Mouse (Mus musculus) liver, embryonic 13.5 days (tissue): ENCODE results near the gene Herc1. TPM values are rescaled to one million over a fixed set of nuclear protein-coding genes. Genes with fewer than 3 reads are reported as not detected.

ENCODE experiments used
- polyA plus RNA-seq: library from polyadenylated mRNA; unstranded; fragments of >200 nt; fragmentation: Nextera tagmentation; extraction: Ambion mirVana; gene quantifications from 2 replicates; pipeline ENCODE4 v1.2.1, GENCODE M21; 2015

The Herc1 gene
- polyA plus RNA-seq, 1 experiment from 2014 or later, result 26.7 TPM

Other genes starting within 250 kb of the Herc1 start
- 79.7 and 94.6 TPM in 2 replicates for gene Snx1, start 223.9 kb upstream of the Herc1 start, polyA plus RNA-seq
- 196 and 222 TPM in 2 replicates for gene Ciao2a, start 223.8 kb upstream of the Herc1 start, polyA plus RNA-seq
- gene Dapk2, start 192.2 kb upstream of the Herc1 start, polyA plus RNA-seq, result 20.5 and 23.8 TPM in 2 replicates
- gene Fbxl22, start 164.1 kb downstream of the Herc1 start, polyA plus RNA-seq, result 0.68 and 0.82 TPM in 2 replicates
- gene Usp3, start 242.7 kb downstream of the Herc1 start, polyA plus RNA-seq, result 15.4 and 18.8 TPM in 2 replicates